Mouse (Mus musculus) forebrain, embryonic 10.5 days (tissue): ENCODE measurements at regions not wholly inside any gene's neighbourhood (a gene's known extent, or its start where the extent isn't known, plus 50 kb on each side); places are given as distances from the start of the nearest gene placed in this dataset.
"Not testable (repeated sequence)": the region's sequence is repeated elsewhere in the genome, so short reads cannot be mapped to it uniquely, and the experiment has no call there.

ENCODE experiments used
- DNase-seq: peaks from one replicate; pipeline ENCODE4 v3.0.0-alpha.2; 2017; ENCODE audit warnings: low spot score; ENCODE audit errors: extremely low spot score
- H3K27ac ChIP-seq: fragments of 300-500 bp; sonication (generic); 2 replicates; pipeline ENCODE4 v1.5.1; 2016; ENCODE audit warnings: mild to moderate bottlenecking
- H3K27me3 ChIP-seq: fragments of 300-500 bp; sonication (generic); 2 replicates; pipeline ENCODE4 v1.6.1; 2016; ENCODE audit warnings: mild to moderate bottlenecking; ENCODE audit not compliant: poor library complexity, severe bottlenecking
- H3K36me3 ChIP-seq: fragments of 300-500 bp; sonication (generic); replicated peaks from 2 replicates; pipeline ENCODE4 v1.6.1; 2016; ENCODE audit warnings: mild to moderate bottlenecking, moderate library complexity
- H3K4me1 ChIP-seq: fragments of 300-500 bp; sonication (generic); 2 replicates; pipeline ENCODE4 v1.6.1; 2016
- H3K4me3 ChIP-seq: fragments of 300-500 bp; sonication (generic); 2 replicates; pipeline ENCODE4 v1.5.1; 2016; ENCODE audit warnings: mild to moderate bottlenecking, moderate library complexity
- H3K9me3 ChIP-seq: fragments of 300-500 bp; sonication (generic); 2 replicates; pipeline ENCODE4 v1.6.1; 2016; ENCODE audit warnings: mild to moderate bottlenecking, moderate library complexity
- WGBS: fragments of 180-500 bp; shearing (Covaris S2); methylation state at CpG from one replicate; pipeline ENCODE4 v1.1.7; 2016; 5-methylcytosine and 5-hydroxymethylcytosine counted together

- no peak overlapping the region for H3K4me3 ChIP-seq
- DNase-seq = no peak
- no peaks in the 10 kb centered on the region for H3K4me1 ChIP-seq
- H3K27me3 ChIP-seq = no peaks in the 10 kb centered on the region
- 88% methylated on average over 4 of the region's 4 CpGs for WGBS
- H3K9me3 ChIP-seq = no peaks in the 10 kb centered on the region
- H3K36me3 ChIP-seq = no peaks in the 10 kb centered on the region
- no peak overlapping the region for H3K27ac ChIP-seq
Observed at GRCm38 (mm10) chr16:73556940-73557339, 854.7 kb downstream of the Robo2 start.

- Histone ChIP-seq H3K9me3 (no peaks in the 10 kb centered on the region), H3K36me3 (no peaks in the 10 kb centered on the region), H3K27me3 (no peaks in the 10 kb centered on the region), H3K27ac (no peak overlapping the region), H3K4me3 (no peak overlapping the region), H3K4me1 (no peaks in the 10 kb centered on the region)
- no peak for DNase-seq
- WGBS = 91% methylated on average over 3 of the region's 3 CpGs
Observed at GRCm38 (mm10) chr16:73543651-73544050, 868.0 kb downstream of the Robo2 start.

- H3K4me3 ChIP-seq = no peak overlapping the region
- 95% methylated on average over 7 of the region's 7 CpGs for WGBS
- no peaks in the 10 kb centered on the region for H3K9me3 ChIP-seq
- no peak for DNase-seq
- H3K27ac ChIP-seq = no peak overlapping the region
- H3K36me3 ChIP-seq = no peaks in the 10 kb centered on the region
- H3K4me1 ChIP-seq = no peaks in the 10 kb centered on the region
- no peaks in the 10 kb centered on the region for H3K27me3 ChIP-seq
Observed at GRCm38 (mm10) chr16:73538040-73538439, 873.6 kb downstream of the Robo2 start.

GRCm38 (mm10) chr16:73537541-73537940, 874.1 kb downstream of the Robo2 start:
- no peak for DNase-seq
- no peak overlapping the region for H3K27ac ChIP-seq
- no peaks in the 10 kb centered on the region for H3K4me1 ChIP-seq
- WGBS = 94% methylated on average over 7 of the region's 7 CpGs
- no peak overlapping the region for H3K4me3 ChIP-seq
- no peaks in the 10 kb centered on the region for H3K27me3 ChIP-seq
- no peaks in the 10 kb centered on the region for H3K9me3 ChIP-seq
- H3K36me3 ChIP-seq = no peaks in the 10 kb centered on the region

- no peak overlapping the region for H3K27ac ChIP-seq
- no peaks in the 10 kb centered on the region for H3K9me3 ChIP-seq
- WGBS = 80% methylated on average over 10 of the region's 10 CpGs
- H3K36me3 ChIP-seq = no peaks in the 10 kb centered on the region
- no peaks in the 10 kb centered on the region for H3K4me1 ChIP-seq
- DNase-seq = no peak
- H3K27me3 ChIP-seq = no peaks in the 10 kb centered on the region
- H3K4me3 ChIP-seq = no peak overlapping the region
Observed at GRCm38 (mm10) chr16:73530191-73530590, 881.4 kb downstream of the Robo2 start.

- WGBS = 90% methylated on average over 3 of the region's 3 CpGs
- not testable (repeated sequence) for H3K27me3 ChIP-seq, H3K27ac ChIP-seq, H3K36me3 ChIP-seq, H3K9me3 ChIP-seq, H3K4me1 ChIP-seq, H3K4me3 ChIP-seq, DNase-seq
Observed at GRCm38 (mm10) chr16:73522931-73523330, 888.7 kb downstream of the Robo2 start.

- Histone ChIP-seq H3K27me3 (peaks cover 12% of the 10 kb centered on the region), H3K4me1 (peaks cover 4% of the 10 kb centered on the region; the same call in 1 of the 2 replicates), H3K36me3 (no peaks in the 10 kb centered on the region), H3K9me3 (no peaks in the 10 kb centered on the region), H3K27ac (no peak overlapping the region), H3K4me3 (no peak overlapping the region)
- no peak for DNase-seq
Observed at GRCm38 (mm10) chr16:73504759-73505158, 906.9 kb downstream of the Robo2 start.

GRCm38 (mm10) chr16:73498636-73499208, 912.9 kb downstream of the Robo2 start:
- H3K9me3 ChIP-seq = no peaks in the 10 kb centered on the region
- H3K4me1 ChIP-seq = no peaks in the 10 kb centered on the region
- H3K27me3 ChIP-seq = no peaks in the 10 kb centered on the region
- H3K4me3 ChIP-seq = no peak overlapping the region
- DNase-seq = no peak
- no peak overlapping the region for H3K27ac ChIP-seq
- no peaks in the 10 kb centered on the region for H3K36me3 ChIP-seq
- WGBS = 84% methylated on average over 1 of the region's 1 CpGs

GRCm38 (mm10) chr16:73483214-73483856, 928.3 kb downstream of the Robo2 start:
- no peaks in the 10 kb centered on the region for H3K27me3 ChIP-seq
- H3K27ac ChIP-seq = no peak overlapping the region
- H3K4me3 ChIP-seq = no peak overlapping the region
- no peaks in the 10 kb centered on the region; the same call in 1 of the 2 replicates for H3K4me1 ChIP-seq
- no peaks in the 10 kb centered on the region for H3K9me3 ChIP-seq
- 92% methylated on average over 2 of the region's 2 CpGs for WGBS
- DNase-seq = no peak
- no peaks in the 10 kb centered on the region for H3K36me3 ChIP-seq

- no peaks in the 10 kb centered on the region for H3K27me3 ChIP-seq
- no peak for DNase-seq
- H3K36me3 ChIP-seq = no peaks in the 10 kb centered on the region
- H3K9me3 ChIP-seq = no peaks in the 10 kb centered on the region
- 77% methylated on average over 6 of the region's 6 CpGs for WGBS
- H3K27ac ChIP-seq = no peak overlapping the region
- no peak overlapping the region for H3K4me3 ChIP-seq
- H3K4me1 ChIP-seq = no peaks in the 10 kb centered on the region; the same call in 1 of the 2 replicates
Observed at GRCm38 (mm10) chr16:73482176-73482575, 929.4 kb downstream of the Robo2 start.

GRCm38 (mm10) chr16:73473502-73473901, 938.1 kb downstream of the Robo2 start:
- H3K27me3 ChIP-seq = no peaks in the 10 kb centered on the region
- 85% methylated on average over 2 of the region's 2 CpGs for WGBS
- no peak overlapping the region for H3K4me3 ChIP-seq
- no peaks in the 10 kb centered on the region for H3K9me3 ChIP-seq
- no peak overlapping the region for H3K27ac ChIP-seq
- DNase-seq = no peak
- H3K4me1 ChIP-seq = no peaks in the 10 kb centered on the region
- H3K36me3 ChIP-seq = no peaks in the 10 kb centered on the region

GRCm38 (mm10) chr16:73471547-73471946, 940.1 kb downstream of the Robo2 start:
- no peaks in the 10 kb centered on the region for H3K36me3 ChIP-seq
- no peak for DNase-seq
- no peaks in the 10 kb centered on the region for H3K9me3 ChIP-seq
- H3K27me3 ChIP-seq = no peaks in the 10 kb centered on the region
- no peak overlapping the region for H3K4me3 ChIP-seq
- no peaks in the 10 kb centered on the region for H3K4me1 ChIP-seq
- 82% methylated on average over 5 of the region's 5 CpGs for WGBS
- no peak overlapping the region for H3K27ac ChIP-seq

GRCm38 (mm10) chr16:73470535-73470934, 941.1 kb downstream of the Robo2 start:
- WGBS = 65% methylated on average over 4 of the region's 4 CpGs
- Histone ChIP-seq H3K27me3 (no peaks in the 10 kb centered on the region), H3K4me3 (no peak overlapping the region), H3K36me3 (no peaks in the 10 kb centered on the region), H3K9me3 (no peaks in the 10 kb centered on the region), H3K4me1 (no peaks in the 10 kb centered on the region), H3K27ac (no peak overlapping the region)
- DNase-seq = no peak
